In genomic region chr9:15627785-15628287, GRCm38 (mm10) we compare ENCODE assay signal across 9 mouse cellular contexts. TPM values are rescaled to one million over a fixed set of nuclear protein-coding genes. Genes with fewer than 3 reads are reported as not detected.
A peak's percentile ranks its signal among the peaks of the same experiment; 100 is the strongest.
DNase-seq lines count a peak whose midpoint lies in the region; ATAC-seq and TF ChIP-seq lines count a peak whose summit lies in the region.
"Had no signal": no experiment of that assay in that cellular context is flagged by ENCODE, and none has a peak within 500 bp of the region (broad histone marks: within the 10 kb centered on the region; RNA-seq: fewer than 3 reads in every experiment).

Gene Deup1 (minus strand): TSS chr9:15627933.

- H3K4me1 ChIP-seq in heart, postnatal 0 days (ENCODE audit: control insufficient read depth, insufficient read depth), result no peaks in the 10 kb centered on the region
- no peaks in the 10 kb centered on the region for H3K4me1 ChIP-seq in liver, embryonic 16.5 days (ENCODE audit: control insufficient read depth, low read depth, low read length)
- H3K4me1 ChIP-seq in neural tube, embryonic 15.5 days, result peaks cover 7% of the 10 kb centered on the region

- DNase-seq in frontal cortex, postnatal 36 days (ENCODE audit: low spot score in 2 of 2), result peak; percentile 14 to 46
- DNase-seq in frontal cortex, postnatal 14 days (ENCODE audit: low spot score in 2 of 2), result no peak
- peak; percentile 17 for DNase-seq in embryo, embryonic 11.5 days (ENCODE audit: low read depth, low spot score)
- DNase-seq in heart, postnatal 0 days (ENCODE audit: low spot score), result peak; percentile 15
- peak; percentile 71 for DNase-seq in kidney, postnatal 14 days
- no peak for DNase-seq in spleen, adult 12 weeks (ENCODE audit: low spot score)

- peak; percentile 75 for ATAC-seq in heart, postnatal 0 days (ENCODE audit: insufficient read depth, low read depth)
- peak; percentile 60 for ATAC-seq in liver, embryonic 16.5 days (ENCODE audit: low read depth)
- ATAC-seq in neural tube, embryonic 15.5 days (ENCODE audit: low FRiP score), result peak; percentile 88

- TF ChIP-seq CTCF in heart, postnatal 0 days (IDR thresholded peaks at IDR 0.05; ENCODE audit: low read depth), result no peak

- peak within 1 kb of the TSS; percentile 52 for H3K4me2 ChIP-seq in heart, postnatal 0 days (ENCODE audit: low read depth, low read length)
- H3K4me2 ChIP-seq in liver, embryonic 16.5 days (ENCODE audit: low read depth, low read length), result peak within 1 kb of the TSS; percentile 49
- H3K4me2 ChIP-seq in neural tube, embryonic 15.5 days, result peak within 1 kb of the TSS; percentile 73

- no peak for TF ChIP-seq EP300 in heart, postnatal 0 days (IDR thresholded peaks at IDR 0.05; ENCODE audit: low read depth)

- no peaks in the 10 kb centered on the region for H3K36me3 ChIP-seq in heart, postnatal 0 days (replicated peaks; ENCODE audit: control insufficient read depth, insufficient read depth, low read length)
- H3K36me3 ChIP-seq in liver, embryonic 16.5 days (ENCODE audit: control insufficient read depth, insufficient read depth), result no peaks in the 10 kb centered on the region
- no peaks in the 10 kb centered on the region for H3K36me3 ChIP-seq in neural tube, embryonic 15.5 days

- H3K9ac ChIP-seq in heart, postnatal 0 days (replicated peaks; ENCODE audit: low read depth, low read length), result no peak within 1 kb of the TSS
- H3K9ac ChIP-seq in liver, embryonic 16.5 days (ENCODE audit: low read depth, low read length), result no peak within 1 kb of the TSS
- H3K9ac ChIP-seq in neural tube, embryonic 15.5 days (replicated peaks), result peak within 1 kb of the TSS; percentile 29; the same call in 1 of the 2 replicates

- H3K9me3 ChIP-seq in heart, postnatal 0 days (replicated peaks; ENCODE audit: control insufficient read depth, low read length), result no peaks in the 10 kb centered on the region; the same call in 1 of the 2 replicates
- no peaks in the 10 kb centered on the region for H3K9me3 ChIP-seq in liver, embryonic 16.5 days (replicated peaks; ENCODE audit: control insufficient read depth, low read length)
- no peaks in the 10 kb centered on the region for H3K9me3 ChIP-seq in neural tube, embryonic 15.5 days (replicated peaks)

- WGBS in heart, postnatal 0 days, result 2% methylated on average over 27 of the region's 28 CpGs
- WGBS in liver, embryonic 16.5 days (ENCODE audit: insufficient replicate concordance), result 4% methylated on average over 28 of the region's 28 CpGs
- under 1% methylated on average over 28 of the region's 28 CpGs for WGBS in neural tube, embryonic 15.5 days

- peak within 1 kb of the TSS; percentile 22 for H3K4me3 ChIP-seq in heart, postnatal 0 days (ENCODE audit: low read depth, low read length)
- H3K4me3 ChIP-seq in liver, embryonic 16.5 days (ENCODE audit: low read depth, low read length), result peak within 1 kb of the TSS; percentile 8; the same call in 1 of the 2 replicates
- H3K4me3 ChIP-seq in neural tube, embryonic 15.5 days (replicated peaks), result peak within 1 kb of the TSS; percentile 34

- H3K27me3 ChIP-seq in heart, postnatal 0 days (ENCODE audit: control insufficient read depth, insufficient read depth, low read length), result 0 out of 2 replicates have a peak, but pooled peaks cover 7% of the 10 kb centered on the region
- H3K27me3 ChIP-seq in liver, embryonic 16.5 days (ENCODE audit: control insufficient read depth, insufficient read depth, low read depth, low read length), result peaks cover 4% of the 10 kb centered on the region; the same call in 1 of the 2 replicates
- 0 out of 2 replicates have a peak, but pooled peaks cover 3% of the 10 kb centered on the region for H3K27me3 ChIP-seq in neural tube, embryonic 15.5 days (replicated peaks)
- H3K27me3 ChIP-seq: CH12.LX had no signal

- no peak within 1 kb of the TSS for H3K27ac ChIP-seq in heart, postnatal 0 days (ENCODE audit: low read depth)
- H3K27ac ChIP-seq in liver, embryonic 16.5 days (ENCODE audit: low read length), result no peak within 1 kb of the TSS
- H3K27ac ChIP-seq in neural tube, embryonic 15.5 days (replicated peaks), result no peak within 1 kb of the TSS

RNA-seq across cellular contexts. Expression of gene Deup1, which starts in this region (rescaled TPM):
- total RNA-seq in heart, postnatal 0 days (2014; rRNA removed; ENCODE audit: low replicate concordance), result 0.15 TPM in 1 of 2 replicates, not detected in the other
- polyA plus RNA-seq in heart, postnatal 0 days (2015; fragmentation: Nextera tagmentation; extraction: Ambion mirVana), result 0.15 and 0.37 TPM in 2 replicates
- polyA plus RNA-seq in liver, embryonic 16.5 days (2015; fragmentation: Nextera tagmentation; extraction: Ambion mirVana), result 0.02 and 0.09 TPM in 2 replicates
- polyA plus RNA-seq in neural tube, embryonic 15.5 days (2015; fragmentation: Nextera tagmentation; extraction: Ambion mirVana), result 0.35 and 0.86 TPM in 2 replicates

Comparison
In these comparisons a context has a peak if more than half of its experiments do, and no peak if none do; other contexts are left out.
1. DNase-seq: peak in frontal cortex, postnatal 36 days (2 of 2), embryo, embryonic 11.5 days (single experiment) and kidney, postnatal 14 days (single experiment); none in frontal cortex, postnatal 14 days (0 of 2) and spleen, adult 12 weeks (single experiment).
2. Peak in DNase-seq, ATAC-seq, H3K4me3 ChIP-seq and H3K4me2 ChIP-seq in heart, postnatal 0 days; RNA of the gene not detected or under 1 TPM.
3. Peak in ATAC-seq, H3K4me3 ChIP-seq and H3K4me2 ChIP-seq in liver, embryonic 16.5 days; RNA of the gene not detected or under 1 TPM.
4. Peak in ATAC-seq, H3K4me3 ChIP-seq, H3K9ac ChIP-seq and H3K4me2 ChIP-seq in neural tube, embryonic 15.5 days; RNA of the gene not detected or under 1 TPM.
5. Peak in every context shown above with its lines, with median percentiles within 50 percentile points of each other: ATAC-seq, H3K4me2 ChIP-seq and H3K4me3 ChIP-seq.